Mouse (Mus musculus) hindbrain, embryonic 16.5 days (tissue): ENCODE data around the gene Strn3. TPM values are rescaled to one million over a fixed set of nuclear protein-coding genes. Genes with fewer than 3 reads are reported as not detected.
"Not testable (repeated sequence)": the region's sequence is repeated elsewhere in the genome, so short reads cannot be mapped to it uniquely, and the experiment has no call there.

ENCODE experiments used
- ATAC-seq: fragments of 200-750 bp; cut with Nextera tagmentation; 2 replicates; pipeline ENCODE4 v1.8.0; 2017; ENCODE audit warnings: moderate TSS enrichment, moderate library complexity
- H3K27ac ChIP-seq: fragments of 300-500 bp; sonication (generic); 2 replicates; pipeline ENCODE4 v1.5.1; 2014; ENCODE audit warnings: low read depth, mild to moderate bottlenecking, control low read depth, low read length, moderate library complexity
- H3K27me3 ChIP-seq: fragments of 300-500 bp; sonication (generic); replicated peaks from 2 replicates; pipeline ENCODE4 v1.6.1; 2014; ENCODE audit warnings: low read length; ENCODE audit not compliant: control insufficient read depth, insufficient read depth
- H3K36me3 ChIP-seq: fragments of 300-500 bp; sonication (generic); 2 replicates; pipeline ENCODE4 v1.6.1; 2014; ENCODE audit warnings: mild to moderate bottlenecking, low read length, moderate library complexity, mixed read lengths; ENCODE audit not compliant: control insufficient read depth, insufficient read depth
- H3K4me1 ChIP-seq: fragments of 300-500 bp; sonication (generic); 2 replicates; pipeline ENCODE4 v1.6.1; 2014; ENCODE audit warnings: low read depth, low read length; ENCODE audit not compliant: control insufficient read depth, insufficient read depth
- H3K4me2 ChIP-seq: fragments of 300-500 bp; sonication (generic); 2 replicates; pipeline ENCODE4 v1.6.1; 2014; ENCODE audit warnings: mild to moderate bottlenecking, low read length, control low read depth, moderate library complexity
- H3K4me3 ChIP-seq: fragments of 300-500 bp; sonication (generic); 2 replicates; pipeline ENCODE4 v1.5.1; 2014; ENCODE audit warnings: mild to moderate bottlenecking, low read length, control low read depth, moderate library complexity
- H3K9ac ChIP-seq: fragments of 300-500 bp; sonication (generic); 2 replicates; pipeline ENCODE4 v1.6.1; 2014; ENCODE audit warnings: low read depth, mild to moderate bottlenecking, control low read depth, low read length, moderate library complexity
- H3K9me3 ChIP-seq: fragments of 300-500 bp; sonication (generic); 2 replicates; pipeline ENCODE4 v1.6.1; 2014; ENCODE audit warnings: mild to moderate bottlenecking, low read length, moderate library complexity; ENCODE audit not compliant: control insufficient read depth
- WGBS: fragments of 180-500 bp; shearing (Covaris S2); extraction: QIAGEN DNeasy Blood & Tissue Kit; methylation state at CpG from one replicate; pipeline ENCODE4 v1.1.7; 2014; 5-methylcytosine and 5-hydroxymethylcytosine counted together
- polyA plus RNA-seq: library from polyadenylated mRNA; unstranded; fragments of >200 nt; fragmentation: Nextera tagmentation; extraction: Ambion mirVana; gene quantifications from 2 replicates; pipeline ENCODE4 v1.2.1, GENCODE M21; 2015

Strn3 gene
- polyA plus RNA-seq, 1 experiment from 2014 or later = 28.7 TPM

DNA sequence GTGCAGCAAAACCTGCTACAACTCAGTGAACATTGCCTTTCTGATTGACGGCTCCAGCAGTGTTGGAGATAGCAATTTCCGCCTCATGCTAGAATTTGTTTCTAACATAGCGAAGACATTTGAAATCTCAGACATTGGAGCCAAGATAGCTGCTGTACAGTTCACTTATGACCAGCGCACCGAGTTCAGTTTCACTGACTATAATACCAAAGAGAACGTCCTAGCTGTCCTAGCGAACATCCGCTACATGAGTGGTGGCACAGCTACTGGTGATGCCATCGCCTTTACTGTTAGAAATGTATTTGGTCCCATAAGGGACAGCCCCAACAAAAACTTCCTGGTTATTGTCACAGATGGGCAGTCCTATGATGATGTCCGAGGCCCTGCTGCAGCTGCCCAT is 88.4 kb downstream of the Strn3 start:
- Histone ChIP-seq H3K36me3 (peaks cover 6% of the 10 kb centered on the region), H3K27me3 (no peaks in the 10 kb centered on the region), H3K9me3 (0 out of 2 replicates have a peak, but pooled peaks cover 2% of the 10 kb centered on the region), H3K4me2 (no peak overlapping the region), H3K27ac (no peak overlapping the region), H3K9ac (no peak overlapping the region), H3K4me1 (no peaks in the 10 kb centered on the region), H3K4me3 (no peak overlapping the region)
- 97% methylated on average over 10 of the region's 10 CpGs for WGBS
- no peak for ATAC-seq

DNA sequence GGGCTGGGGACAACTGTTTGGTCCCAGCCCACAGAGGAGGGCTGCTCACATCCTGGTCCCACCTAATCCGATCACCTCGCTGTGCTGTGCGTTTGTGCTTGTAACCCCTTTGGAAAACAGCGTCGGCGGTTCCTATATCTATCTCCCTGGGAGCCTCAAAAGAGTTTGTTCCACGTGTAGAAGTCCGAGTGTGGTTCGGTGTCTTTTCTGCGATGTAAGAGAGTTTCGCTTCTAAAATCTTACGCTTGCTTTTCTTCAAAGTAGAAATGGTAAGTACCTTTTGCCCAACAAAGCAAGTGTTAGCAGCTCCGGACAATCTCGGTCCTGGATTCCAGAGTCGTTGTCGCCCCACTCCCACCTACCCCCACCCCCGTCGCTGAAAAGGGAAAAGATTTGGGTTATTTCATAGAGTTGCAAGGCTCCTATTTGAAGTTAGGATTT is 97.6 kb downstream of the Strn3 start:
- peaks cover 6% of the 10 kb centered on the region for H3K27me3 ChIP-seq
- H3K4me2 ChIP-seq = peak overlapping the region; percentile 98
- H3K9ac ChIP-seq = peak overlapping the region; percentile 81
- ATAC-seq = peak; percentile 14; the same call in 1 of the 2 replicates
- H3K4me1 ChIP-seq = peaks cover 7% of the 10 kb centered on the region
- 3% methylated on average over 18 of the region's 18 CpGs for WGBS
- no peak overlapping the region for H3K27ac ChIP-seq
- 0 out of 2 replicates have a peak, but pooled peaks cover 3% of the 10 kb centered on the region for H3K9me3 ChIP-seq
- no peaks in the 10 kb centered on the region for H3K36me3 ChIP-seq
- H3K4me3 ChIP-seq = peak overlapping the region; percentile 63

DNA sequence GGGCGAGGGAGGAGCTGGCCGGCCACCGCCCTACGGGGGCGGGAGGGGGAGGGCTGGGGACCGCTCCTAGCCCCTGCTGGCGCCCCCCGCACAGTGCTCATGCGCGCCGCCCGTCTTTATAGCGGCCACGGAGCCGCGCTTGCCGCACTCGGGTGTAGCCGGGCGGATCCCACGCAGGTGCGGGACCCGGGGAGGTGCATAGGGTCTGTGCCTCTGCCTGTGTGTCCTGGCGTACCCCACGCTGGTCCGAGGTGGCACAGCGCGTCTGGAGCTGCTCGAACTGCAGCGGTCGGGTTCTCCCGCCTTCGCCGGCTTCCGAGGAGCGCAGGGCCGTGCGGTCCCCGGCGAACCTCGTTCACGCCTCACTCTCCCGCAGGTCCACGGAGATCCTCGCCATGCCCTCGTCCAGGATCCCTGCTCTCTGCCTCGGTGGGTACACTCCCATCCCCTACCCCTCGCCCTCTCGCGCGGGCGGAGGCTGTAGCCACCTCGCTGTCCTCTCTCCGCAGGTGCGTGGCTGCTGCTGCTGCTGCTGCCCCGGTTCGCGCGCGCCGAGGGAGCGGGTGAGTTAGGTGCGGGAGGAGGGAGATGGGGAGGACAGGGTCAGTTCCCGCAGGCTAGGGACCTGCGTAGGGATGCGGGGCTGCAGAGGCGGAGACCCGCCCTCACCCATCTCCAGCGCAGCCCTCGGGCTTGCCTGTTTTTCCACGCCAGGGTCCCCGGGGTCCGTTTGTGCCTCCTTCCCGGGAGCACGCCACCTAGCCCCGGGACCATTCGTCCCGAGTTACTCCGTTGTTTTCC is 98.3 kb downstream of the Strn3 start, which contains the start of gene Coch:
TSS of gene Coch (plus strand) at position 113 of the 801 bp plus-strand sequence.
- no peaks in the 10 kb centered on the region for H3K36me3 ChIP-seq
- H3K4me1 ChIP-seq = peaks cover 7% of the 10 kb centered on the region
- WGBS = under 1% methylated on average over 68 of the region's 79 CpGs
- H3K4me2 ChIP-seq = peak within 1 kb of the TSS; percentile 98
- ATAC-seq = peak; percentile 92
- peak within 1 kb of the TSS; percentile 81 for H3K9ac ChIP-seq
- peak within 1 kb of the TSS; percentile 63 for H3K4me3 ChIP-seq
- H3K27ac ChIP-seq = no peak within 1 kb of the TSS
- H3K9me3 ChIP-seq = 0 out of 2 replicates have a peak, but pooled peaks cover 3% of the 10 kb centered on the region
- H3K27me3 ChIP-seq = peaks cover 6% of the 10 kb centered on the region

DNA sequence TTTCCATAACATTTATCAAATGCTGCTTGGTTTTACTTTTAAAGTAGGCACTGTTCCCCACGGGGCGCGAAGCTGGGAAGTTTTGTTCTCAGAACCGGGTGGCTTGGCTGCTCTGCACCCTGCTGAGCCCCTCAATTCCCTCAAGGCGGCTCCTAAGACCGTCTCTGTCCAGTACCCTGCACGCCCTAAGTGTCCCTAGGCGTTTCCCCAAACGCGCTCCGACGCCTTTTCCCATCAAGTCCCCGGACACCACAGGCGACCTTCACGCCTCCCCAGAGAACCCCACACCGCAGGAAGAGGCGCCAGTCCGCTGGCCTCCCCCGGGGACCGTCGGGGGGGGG is 98.8 kb downstream of the Strn3 start:
- Histone ChIP-seq H3K4me3 (peak overlapping the region; percentile 63), H3K27me3 (peaks cover 6% of the 10 kb centered on the region), H3K36me3 (no peaks in the 10 kb centered on the region), H3K4me1 (peaks cover 7% of the 10 kb centered on the region), H3K27ac (no peak overlapping the region), H3K9ac (peak overlapping the region; percentile 81), H3K9me3 (0 out of 2 replicates have a peak, but pooled peaks cover 3% of the 10 kb centered on the region), H3K4me2 (peak overlapping the region; percentile 98)
- peak; percentile 43 for ATAC-seq
- 2% methylated on average over 14 of the region's 21 CpGs for whole genome bisulfite sequencing

DNA sequence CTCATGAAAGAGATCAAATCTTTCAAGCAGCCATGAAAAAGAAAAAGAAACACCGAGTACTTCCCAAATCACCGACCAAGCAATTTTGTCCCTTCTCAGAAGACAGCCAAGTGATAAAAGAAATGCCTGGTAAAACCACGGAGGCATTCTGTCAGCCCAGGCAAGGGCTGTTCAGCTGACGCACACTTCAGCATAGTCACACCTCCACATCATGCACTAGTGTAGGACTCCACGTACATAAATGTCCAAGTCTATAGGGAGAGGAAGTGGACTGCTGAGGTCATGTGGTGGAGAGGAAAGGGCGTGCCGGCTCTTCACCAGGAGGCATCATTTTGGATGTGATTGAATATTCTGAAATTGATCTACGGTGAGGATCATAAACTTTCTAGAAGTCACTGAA is 99.8 kb downstream of the Strn3 start:
- no peak for ATAC-seq
- Histone ChIP-seq H3K27ac (no peak overlapping the region), H3K9ac (no peak overlapping the region), H3K9me3 (0 out of 2 replicates have a peak, but pooled peaks cover 3% of the 10 kb centered on the region), H3K36me3 (no peaks in the 10 kb centered on the region), H3K27me3 (peaks cover 6% of the 10 kb centered on the region), H3K4me1 (peaks cover 7% of the 10 kb centered on the region), H3K4me2 (no peak overlapping the region), H3K4me3 (no peak overlapping the region)
- 63% methylated on average over 8 of the region's 8 CpGs for WGBS

DNA sequence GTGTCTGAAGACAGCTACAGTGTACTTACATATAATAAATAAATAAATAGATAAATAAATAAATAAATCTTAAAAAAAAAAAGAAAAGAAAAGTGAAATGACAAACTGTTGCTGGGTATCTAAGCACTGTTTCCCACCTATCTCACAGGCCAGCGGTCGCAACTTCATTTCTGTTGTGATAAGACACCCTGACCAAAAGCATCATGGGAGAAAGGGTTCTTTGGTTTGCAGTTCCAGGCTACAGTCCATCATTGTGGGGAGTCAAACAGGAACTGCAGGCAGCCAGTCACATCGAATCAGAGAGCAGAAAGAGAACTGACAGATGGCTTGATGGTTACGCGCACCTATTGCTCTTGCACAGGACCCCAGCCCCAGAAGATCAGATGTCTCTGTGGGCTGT is 102.4 kb downstream of the Strn3 start:
- Histone ChIP-seq H3K27ac (no peak overlapping the region), H3K9ac (no peak overlapping the region), H3K4me3 (no peak overlapping the region), H3K9me3 (0 out of 2 replicates have a peak, but pooled peaks cover 3% of the 10 kb centered on the region), H3K36me3 (no peaks in the 10 kb centered on the region), H3K4me1 (peaks cover 7% of the 10 kb centered on the region), H3K27me3 (0 out of 2 replicates have a peak, but pooled peaks cover 2% of the 10 kb centered on the region), H3K4me2 (no peak overlapping the region)
- 93% methylated on average over 5 of the region's 5 CpGs for WGBS
- ATAC-seq = no peak

DNA sequence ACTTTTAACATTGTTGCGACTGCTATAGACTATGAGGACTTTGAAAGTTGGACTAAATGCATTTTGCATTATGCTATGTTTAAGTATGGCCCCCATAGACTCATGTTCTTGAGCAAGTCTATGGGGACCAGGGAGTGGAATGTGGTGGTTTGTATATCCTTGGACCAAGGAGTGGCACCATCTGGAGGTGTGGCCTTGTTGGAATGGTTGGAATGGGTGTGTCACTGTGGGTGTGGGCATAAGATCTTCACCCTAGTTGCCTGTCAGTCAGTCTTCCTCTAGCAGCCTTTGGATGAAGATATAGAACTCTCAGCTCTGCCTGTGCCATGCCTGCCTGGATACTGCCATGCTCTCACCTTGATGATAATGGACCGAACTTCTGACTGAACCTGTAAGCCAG is 113.9 kb downstream of the Strn3 start:
- not testable (repeated sequence) for H3K4me2 ChIP-seq, H3K9ac ChIP-seq, H3K9me3 ChIP-seq, H3K27ac ChIP-seq, ATAC-seq, H3K4me3 ChIP-seq, H3K36me3 ChIP-seq, H3K4me1 ChIP-seq, H3K27me3 ChIP-seq
- 90% methylated on average over 2 of the region's 2 CpGs for WGBS

DNA sequence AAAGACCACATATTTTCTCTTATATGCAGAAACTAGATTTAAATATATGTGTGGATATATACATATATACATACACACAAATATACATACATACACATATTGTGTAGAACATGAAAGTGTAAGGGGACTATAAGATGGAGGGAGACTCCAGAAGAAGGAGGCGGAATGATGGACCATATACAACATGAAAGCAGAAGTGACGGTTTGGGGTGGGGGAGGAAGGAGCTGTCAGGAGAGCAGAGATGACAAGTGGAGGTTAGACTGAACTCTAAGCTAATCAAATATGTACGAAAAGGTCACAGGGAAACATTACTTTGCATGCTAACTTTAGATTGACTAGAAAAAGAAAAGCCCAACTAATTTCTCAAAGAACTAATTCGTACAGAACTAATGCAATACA is 119.0 kb downstream of the Strn3 start:
- no peak overlapping the region for H3K4me2 ChIP-seq
- H3K9ac ChIP-seq = no peak overlapping the region
- 87% methylated on average over 4 of the region's 4 CpGs for WGBS
- H3K4me3 ChIP-seq = no peak overlapping the region
- no peaks in the 10 kb centered on the region for H3K36me3 ChIP-seq
- no peak overlapping the region for H3K27ac ChIP-seq
- 0 out of 2 replicates have a peak, but pooled peaks cover 2% of the 10 kb centered on the region for H3K9me3 ChIP-seq
- H3K4me1 ChIP-seq = no peaks in the 10 kb centered on the region
- H3K27me3 ChIP-seq = no peaks in the 10 kb centered on the region
- ATAC-seq = no peak

DNA sequence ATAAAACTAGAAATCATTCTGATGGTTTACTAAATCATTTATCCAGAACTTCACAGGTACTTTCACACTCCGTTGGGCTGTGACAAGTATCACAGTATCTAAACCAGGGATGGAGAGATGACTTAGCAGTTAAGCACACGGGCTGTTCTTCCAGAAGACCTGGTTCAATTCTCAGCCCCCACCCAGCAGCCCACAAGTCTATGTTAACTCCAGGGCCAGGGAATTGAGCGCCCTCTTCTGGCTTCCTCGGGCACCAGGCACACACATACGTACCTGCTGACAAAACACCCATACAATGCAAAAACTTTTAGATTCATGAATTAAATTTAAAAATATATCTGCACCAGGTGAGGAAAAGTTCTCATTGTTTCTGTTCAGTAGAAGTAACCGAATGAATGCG is 121.8 kb downstream of the Strn3 start:
- no peak overlapping the region for H3K4me3 ChIP-seq
- no peak overlapping the region for H3K9ac ChIP-seq
- H3K27ac ChIP-seq = no peak overlapping the region
- no peaks in the 10 kb centered on the region for H3K36me3 ChIP-seq
- no peak for ATAC-seq
- 68% methylated on average over 7 of the region's 7 CpGs for WGBS
- no peaks in the 10 kb centered on the region for H3K27me3 ChIP-seq
- no peaks in the 10 kb centered on the region for H3K4me1 ChIP-seq
- no peak overlapping the region for H3K4me2 ChIP-seq
- H3K9me3 ChIP-seq = peaks cover 2% of the 10 kb centered on the region; the same call in 1 of the 2 replicates
